Mouse (Mus musculus): ENCODE results near the gene Sypl.

Gene Sypl

DNA sequence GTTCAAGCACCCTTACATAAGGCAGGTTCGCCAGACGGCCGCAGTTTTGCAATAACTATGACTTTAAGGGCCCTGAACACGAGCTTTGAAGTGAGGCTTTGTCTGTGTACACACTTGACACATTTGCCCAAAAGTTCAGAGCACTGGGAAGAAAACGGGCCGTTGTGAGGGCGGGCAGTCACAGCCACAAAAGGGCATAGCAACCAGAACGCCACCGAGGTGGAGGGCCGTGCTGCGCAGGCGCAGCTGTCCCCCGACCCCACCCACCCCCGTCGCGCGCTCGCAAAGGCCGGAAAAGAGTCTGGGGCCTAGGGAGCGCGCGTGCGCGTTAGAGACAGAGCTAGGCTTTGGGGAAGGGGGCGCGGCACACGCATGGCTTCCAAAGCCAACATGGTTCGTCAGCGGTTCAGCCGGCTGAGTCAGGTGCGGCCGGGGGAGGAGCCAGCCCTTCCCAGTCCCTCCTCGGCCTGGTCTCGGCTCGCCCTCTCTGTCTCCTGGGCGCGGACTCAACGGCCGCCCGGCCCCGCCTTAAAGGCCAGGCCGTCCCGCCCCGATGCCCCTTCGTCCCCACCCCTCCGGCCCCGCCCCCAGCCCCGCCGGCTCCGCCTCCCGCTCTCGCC is at the start of gene Sypl:
Gene Sypl, plus strand, starts transcription at position 296 of the 620 bp plus-strand sequence.
- in situ Hi-C loops (cut with MboI, MseI): no loop called here

DNA sequence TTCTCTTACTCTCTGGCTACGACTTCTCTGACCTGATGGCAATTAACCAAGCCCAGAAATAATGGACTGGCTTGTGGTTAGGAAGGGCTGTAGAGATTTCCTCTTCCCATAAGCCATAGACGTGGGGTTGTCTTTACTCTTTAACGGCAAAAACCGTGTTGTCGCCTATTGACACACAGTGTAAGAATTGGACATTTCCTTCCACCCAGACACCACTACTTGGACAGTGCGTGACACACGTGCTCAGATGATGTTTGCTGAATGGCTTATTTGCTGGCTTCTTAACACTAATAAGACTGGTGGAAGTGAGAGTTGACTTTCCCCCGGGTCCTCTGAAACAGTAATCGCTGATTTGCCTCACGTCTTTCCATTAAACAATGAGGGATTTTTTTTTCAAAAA is 44.0 kb upstream of the Sypl start:
- in situ Hi-C loops (cut with MboI, MseI): loop anchor here (10.0 kb wide), 1 partner anchor 355 kb away; no protein-coding TSS in a partner anchor

DNA sequence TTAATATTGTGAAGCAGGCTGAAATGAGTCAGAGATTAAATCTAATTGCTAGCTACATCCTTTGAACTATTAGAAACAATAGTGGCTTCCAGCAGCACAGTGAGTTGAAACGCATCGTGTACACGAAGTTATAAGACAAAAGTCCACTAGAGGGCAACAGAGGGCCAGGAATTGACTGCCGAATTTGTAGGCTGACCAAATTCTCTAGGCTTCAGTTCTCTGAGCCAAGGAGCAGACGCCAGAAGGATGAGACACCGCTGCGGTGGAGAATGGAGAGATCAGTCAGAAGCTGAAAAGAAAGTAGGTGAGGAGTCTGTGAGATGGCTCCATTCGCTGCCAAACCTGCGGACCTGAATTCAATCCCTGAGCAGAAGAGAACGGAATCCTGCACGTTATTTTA is 43.6 kb upstream of the Sypl start:
- in situ Hi-C loops (cut with MboI, MseI): loop anchor here (10.0 kb wide), 1 partner anchor 355 kb away; no protein-coding TSS in a partner anchor

DNA sequence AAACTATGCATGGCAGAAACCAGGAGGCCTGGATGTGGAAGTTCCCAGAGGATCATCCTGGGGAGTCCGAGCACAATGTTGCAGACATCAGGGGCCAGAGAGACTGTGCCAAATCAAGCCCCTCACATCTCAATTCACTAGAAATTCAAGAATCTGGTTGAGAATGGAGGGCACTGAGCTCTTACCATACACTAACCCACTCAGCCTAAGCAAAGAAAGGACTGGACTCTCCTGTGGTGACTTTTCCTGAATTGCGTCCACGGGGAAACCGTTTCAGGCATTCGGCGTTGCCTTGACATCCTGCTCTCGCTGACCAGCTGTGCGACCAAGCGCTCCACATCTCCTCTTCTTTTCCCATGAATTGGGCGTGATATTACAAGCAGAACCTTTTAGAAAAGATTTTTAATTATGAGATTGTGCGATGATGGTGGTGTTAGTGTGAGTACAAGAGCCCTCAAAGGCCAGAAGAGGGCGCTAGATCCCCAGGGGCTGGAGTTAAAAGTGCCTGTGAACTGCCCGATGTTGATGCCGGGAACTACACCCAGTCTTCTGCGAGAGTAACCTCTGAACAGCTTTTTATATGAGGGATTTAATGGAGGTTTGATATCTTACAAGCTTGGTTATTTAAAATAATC is 43.0 kb upstream of the Sypl start:
- in situ Hi-C loops (cut with MboI, MseI): loop anchor here (10.0 kb wide), 1 partner anchor 354 kb away; no protein-coding TSS in a partner anchor

DNA sequence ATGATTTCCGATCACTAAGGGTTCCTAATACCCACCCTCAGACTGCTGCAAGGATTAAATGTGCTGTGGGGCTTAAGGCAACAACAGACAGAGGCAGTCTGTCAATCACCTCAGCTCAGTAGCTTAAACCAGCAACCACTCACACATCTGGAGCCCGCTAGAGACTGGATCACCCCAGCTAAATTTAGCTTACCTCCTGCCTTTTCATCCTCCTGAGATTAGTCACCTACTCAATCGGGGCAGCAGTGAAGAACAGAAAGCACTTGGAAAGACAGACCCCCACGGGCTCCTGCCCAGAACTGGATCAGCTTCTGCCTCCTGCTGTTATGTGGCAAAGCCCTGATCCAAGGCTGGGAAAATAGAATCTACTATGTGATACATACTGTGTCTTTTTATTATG is 42.1 kb upstream of the Sypl start:
- in situ Hi-C loops (cut with MboI, MseI): loop anchor here (10.0 kb wide), 1 partner anchor 353 kb away; no protein-coding TSS in a partner anchor

- in situ Hi-C loops (cut with MboI, MseI): loop anchor here (10.0 kb wide), 1 partner anchor 352 kb away; no protein-coding TSS in a partner anchor
Measured at GRCm38 (mm10) chr12:32912772-32913171, 40.9 kb upstream of the Sypl start.

DNA sequence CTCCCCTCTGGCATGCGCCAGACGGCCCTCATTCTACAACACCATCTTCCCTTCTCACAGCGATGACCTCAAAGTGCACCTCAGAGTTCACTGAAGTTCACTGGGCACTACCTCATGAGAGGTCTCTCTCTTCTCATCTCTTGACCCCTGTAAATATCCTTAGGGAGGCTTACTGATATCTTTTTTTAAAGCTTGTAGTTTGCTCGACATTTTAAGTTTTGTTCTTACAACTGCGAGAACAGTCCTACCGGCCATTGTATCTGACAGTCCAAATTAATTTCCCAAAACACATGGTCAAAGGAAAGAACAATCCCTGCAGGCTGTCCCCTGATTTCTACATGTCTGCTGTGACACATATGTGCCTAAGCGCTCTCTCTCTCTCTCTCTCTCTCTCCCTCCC is 35.0 kb upstream of the Sypl start:
- in situ Hi-C loops (cut with MboI, MseI): loop anchor here (10.0 kb wide), 1 partner anchor 346 kb away; no protein-coding TSS in a partner anchor

GRCm38 (mm10) chr12:32919091-32919490 is 34.6 kb upstream of the Sypl start:
- in situ Hi-C loops (cut with MboI, MseI): loop anchor here (10.0 kb wide), 1 partner anchor 346 kb away; no protein-coding TSS in a partner anchor

DNA sequence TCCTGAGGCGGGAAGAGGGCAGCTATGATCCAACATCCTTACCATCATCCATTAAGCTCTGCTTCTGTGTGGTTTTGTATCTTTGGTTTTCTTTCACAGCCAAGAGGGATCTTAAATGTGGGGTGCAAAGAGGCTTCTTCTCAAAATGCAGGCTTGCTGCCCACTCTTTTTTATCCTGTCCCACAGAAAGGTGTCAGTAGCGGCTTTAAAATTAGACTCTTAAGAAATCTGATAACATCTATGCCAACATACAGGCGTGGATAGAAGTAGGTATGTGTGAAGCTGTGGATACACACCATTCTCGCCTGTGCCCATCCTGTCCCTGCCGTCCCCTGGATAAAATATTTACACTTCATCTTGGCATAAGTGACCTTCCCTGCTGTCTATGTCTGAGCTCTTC is 34.2 kb upstream of the Sypl start:
- in situ Hi-C loops (cut with MboI, MseI): loop anchor here (10.0 kb wide), 1 partner anchor 345 kb away; no protein-coding TSS in a partner anchor

- in situ Hi-C loops (cut with MboI, MseI): loop anchor here (5.0 kb wide), 1 partner anchor 92 kb away; no protein-coding TSS in a partner anchor
Measured at GRCm38 (mm10) chr12:32920185-32920788, 33.4 kb upstream of the Sypl start.

- in situ Hi-C loops (cut with MboI, MseI): loop anchor here (5.0 kb wide), 1 partner anchor 91 kb away; no protein-coding TSS in a partner anchor
Measured at GRCm38 (mm10) chr12:32921071-32921470, 32.6 kb upstream of the Sypl start.

DNA sequence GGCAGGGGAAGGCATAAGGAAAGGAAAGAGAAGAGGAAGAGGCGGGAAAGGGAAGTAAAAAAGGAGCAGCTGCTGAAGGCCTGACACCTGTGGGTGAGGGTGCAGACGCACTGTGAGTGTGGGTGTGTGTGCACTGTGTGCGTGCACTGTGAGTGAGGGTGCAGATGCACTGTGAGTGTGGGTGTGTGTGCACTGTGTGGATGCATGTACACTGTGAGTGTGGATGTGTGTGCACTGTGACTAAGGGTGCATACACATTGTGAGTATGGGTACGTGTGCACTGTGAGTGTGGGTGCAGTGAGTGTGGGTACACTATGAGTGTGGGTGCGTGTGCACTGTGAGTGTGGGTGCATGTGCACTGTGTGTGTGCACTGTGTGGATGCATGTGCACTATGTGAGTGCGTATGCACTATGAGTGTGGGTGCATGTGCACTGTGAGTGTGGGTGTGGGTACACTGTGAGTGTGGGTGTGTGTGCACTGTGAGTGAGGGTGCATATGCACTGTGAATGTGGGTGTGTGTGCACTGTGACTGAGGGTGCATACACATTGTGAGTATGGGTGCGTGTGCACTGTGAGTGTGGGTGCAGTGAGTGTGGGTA is 32.1 kb upstream of the Sypl start:
- in situ Hi-C loops (cut with MboI, MseI): loop anchor here (5.0 kb wide), 1 partner anchor 91 kb away; no protein-coding TSS in a partner anchor

DNA sequence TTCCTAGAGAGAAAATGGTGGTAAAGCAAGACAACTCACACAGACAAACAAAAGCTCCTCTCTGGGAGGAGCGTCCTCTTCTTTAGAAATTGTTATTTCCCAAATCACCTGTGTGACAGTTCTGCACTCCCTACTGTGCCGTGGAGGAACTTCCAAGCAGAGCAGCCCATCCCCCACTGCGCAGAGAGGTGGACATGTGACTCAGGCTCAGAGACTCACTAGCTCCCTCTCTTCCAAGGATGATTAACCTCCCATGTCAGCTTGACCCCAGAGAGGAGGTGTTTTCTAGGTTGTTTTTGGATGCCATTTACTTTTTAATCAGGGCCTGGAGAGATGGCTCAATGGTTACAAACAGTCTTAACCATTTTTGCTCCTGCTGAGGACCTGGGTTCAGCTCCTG is 29.4 kb upstream of the Sypl start:
- in situ Hi-C loops (cut with MboI, MseI): loop anchor here (5.0 kb wide), 1 partner anchor 88 kb away; no protein-coding TSS in a partner anchor

- in situ Hi-C loops (cut with MboI, MseI): no loop called here
Measured at GRCm38 (mm10) chr12:32926331-32927172, 27.1 kb upstream of the Sypl start.

- in situ Hi-C loops (cut with MboI, MseI): no loop called here
Measured at GRCm38 (mm10) chr12:32927231-32927835, 26.4 kb upstream of the Sypl start.

DNA sequence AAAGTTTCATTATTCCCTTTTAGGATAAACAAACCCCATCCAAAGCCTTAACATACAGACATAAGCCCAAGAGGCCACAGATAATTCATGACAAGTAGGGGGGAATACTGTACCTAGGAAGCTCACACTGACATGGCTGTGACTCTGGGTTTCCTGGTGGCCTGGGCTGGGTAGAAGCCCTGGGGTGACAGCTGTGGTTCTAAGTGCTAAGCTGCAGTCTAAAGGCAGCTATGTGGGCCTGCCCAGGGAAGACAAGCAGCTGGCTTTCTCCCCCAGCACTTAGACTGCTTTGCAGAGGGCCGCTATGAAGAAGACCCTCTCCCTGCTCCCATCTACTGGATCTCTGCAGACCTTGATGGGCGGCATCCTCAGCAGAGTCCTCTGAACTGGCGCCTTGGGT is 25.5 kb upstream of the Sypl start:
- in situ Hi-C loops (cut with MboI, MseI): no loop called here

- in situ Hi-C loops (cut with MboI, MseI): no loop called here
Measured at GRCm38 (mm10) chr12:32929831-32930513, 23.7 kb upstream of the Sypl start.

DNA sequence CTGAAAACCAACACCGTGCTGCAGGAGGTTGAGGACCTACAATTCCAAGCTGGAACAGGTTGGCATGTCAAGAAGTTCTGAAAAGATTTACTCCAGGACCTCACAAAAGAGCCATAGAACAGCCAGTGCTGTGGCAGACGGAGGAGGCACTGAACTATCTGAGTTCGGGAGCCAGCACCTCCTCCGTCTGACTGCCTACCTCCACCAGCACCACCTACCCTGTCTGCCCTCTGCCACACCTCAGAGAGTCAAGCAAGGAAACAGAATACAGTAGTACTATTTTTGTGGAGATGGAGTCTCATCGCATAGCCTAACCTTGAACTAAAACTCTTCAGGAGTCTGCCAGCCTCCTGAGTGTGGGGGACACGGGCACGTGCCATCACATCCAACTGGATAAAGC is 23.1 kb upstream of the Sypl start:
- in situ Hi-C loops (cut with MboI, MseI): no loop called here

- in situ Hi-C loops (cut with MboI, MseI): no loop called here
Measured at GRCm38 (mm10) chr12:32936246-32936946, 17.3 kb upstream of the Sypl start.
